Mouse (Mus musculus) right cerebral cortex, postnatal 36 days (tissue): ENCODE data around the gene Olfr57.
"Not testable (repeated sequence)": the region's sequence is repeated elsewhere in the genome, so short reads cannot be mapped to it uniquely, and the experiment has no call there.

ENCODE experiments used
- DNase-seq, 2 experiments: peaks; one replicate each; pipeline ENCODE4 v3.0.0; 2022; ENCODE audit warnings: low spot score in 2 of 2, mixed read lengths in 1 of 2

Olfr57 gene

GRCm38 (mm10) chr10:79028441-79028840 lies at the start of gene Olfr57:
Gene Olfr57 (plus strand): TSS chr10:79028741.
- DNase-seq, result no peak

GRCm38 (mm10) chr10:78980750-78981149 lies 47.8 kb upstream of the Olfr57 start, which contains the start of gene Olfr1352:
Gene Olfr1352 (plus strand): TSS chr10:78981050.
- no peak for DNase-seq

- DNase-seq, result no peak
These were observed 16.4 kb upstream of the Olfr57 start, which contains the start of gene Olfr1351 for GRCm38 (mm10) chr10:79012172-79012571. Gene Olfr1351 (plus strand): TSS chr10:79012472.

- not testable (repeated sequence) for DNase-seq
These were observed 13.9 kb downstream of the Olfr57 start for GRCm38 (mm10) chr10:79042457-79042856.

- DNase-seq, result not testable (repeated sequence)
These were observed 28.8 kb downstream of the Olfr57 start for GRCm38 (mm10) chr10:79057370-79057769.
